Mouse (Mus musculus) heart, embryonic 12.5 days (tissue): ENCODE data around the gene Mef2d. TPM values are rescaled to one million over a fixed set of nuclear protein-coding genes. Genes with fewer than 3 reads are reported as not detected.

ENCODE experiments used
- ATAC-seq: fragments of 200-750 bp; cut with Nextera tagmentation; 2 replicates; pipeline ENCODE4 v1.8.0; 2017; ENCODE audit warnings: moderate TSS enrichment, moderate library complexity; ENCODE audit not compliant: insufficient number of reproducible peaks, low FRiP score
- H3K27ac ChIP-seq: fragments of 300-500 bp; sonication (generic); 2 replicates; pipeline ENCODE4 v1.5.1; 2016; ENCODE audit warnings: mild to moderate bottlenecking, moderate library complexity; ENCODE audit not compliant: poor library complexity, severe bottlenecking
- H3K27me3 ChIP-seq: fragments of 300-500 bp; sonication (generic); replicated peaks from 2 replicates; pipeline ENCODE4 v1.6.1; 2016; ENCODE audit warnings: mild to moderate bottlenecking, moderate library complexity
- H3K36me3 ChIP-seq: fragments of 300-500 bp; sonication (generic); 2 replicates; pipeline ENCODE4 v1.6.1; 2016; ENCODE audit warnings: mild to moderate bottlenecking, moderate library complexity
- H3K4me1 ChIP-seq: fragments of 300-500 bp; sonication (generic); replicated peaks from 2 replicates; pipeline ENCODE4 v1.6.1; 2016; ENCODE audit warnings: mild to moderate bottlenecking
- H3K4me2 ChIP-seq: fragments of 300-500 bp; sonication (generic); 2 replicates; pipeline ENCODE4 v1.6.1; 2016; ENCODE audit warnings: mild to moderate bottlenecking, moderate library complexity
- H3K4me3 ChIP-seq: fragments of 300-500 bp; sonication (generic); 2 replicates; pipeline ENCODE4 v1.5.1; 2016; ENCODE audit warnings: mild to moderate bottlenecking
- H3K9ac ChIP-seq: fragments of 300-500 bp; sonication (generic); 2 replicates; pipeline ENCODE4 v1.6.1; 2016; ENCODE audit warnings: mild to moderate bottlenecking, moderate library complexity
- H3K9me3 ChIP-seq: fragments of 300-500 bp; sonication (generic); replicated peaks from 2 replicates; pipeline ENCODE4 v1.6.1; 2016; ENCODE audit warnings: mild to moderate bottlenecking, moderate library complexity
- WGBS: fragments of 180-500 bp; shearing (Covaris S2); methylation state at CpG from one replicate; pipeline ENCODE4 v1.1.7; 2016; 5-methylcytosine and 5-hydroxymethylcytosine counted together
- polyA plus RNA-seq: library from polyadenylated mRNA; unstranded; fragments of >200 nt; fragmentation: Nextera tagmentation; extraction: Ambion mirVana; gene quantifications from 2 replicates; pipeline ENCODE4 v1.2.1, GENCODE M21; 2016

Mef2d gene
- polyA plus RNA-seq, 1 experiment from 2014 or later = 53.5 TPM

DNA sequence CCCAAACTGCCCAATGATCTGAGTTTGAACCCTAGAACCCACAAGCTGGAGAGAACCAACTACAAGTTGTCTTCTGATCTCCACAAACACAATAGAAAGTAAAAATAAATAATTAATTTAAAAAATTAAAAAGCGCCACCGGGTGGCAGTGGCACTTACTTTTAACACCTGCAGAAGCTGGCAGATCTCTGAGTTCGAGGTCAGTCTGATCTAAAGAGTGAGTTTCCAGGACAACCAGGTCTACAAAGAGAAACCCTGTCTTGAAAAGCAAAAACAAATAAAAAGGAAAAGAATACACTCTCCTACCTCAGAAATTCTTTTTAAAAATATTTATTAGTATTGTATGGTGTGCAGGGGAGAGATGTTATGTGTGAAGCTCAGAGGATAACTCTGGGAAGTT, 4.4 kb upstream of the Mef2d start:
- Histone ChIP-seq H3K27ac (peak overlapping the region; percentile 100), H3K4me2 (peak overlapping the region; percentile 78), H3K27me3 (no peaks in the 10 kb centered on the region), H3K9me3 (no peaks in the 10 kb centered on the region), H3K9ac (peak overlapping the region; percentile 54; the same call in 1 of the 2 replicates), H3K4me3 (peak overlapping the region; percentile 62), H3K4me1 (peaks cover 53% of the 10 kb centered on the region), H3K36me3 (no peaks in the 10 kb centered on the region)
- under 1% methylated on average over 3 of the region's 3 CpGs for WGBS
- no peak for ATAC-seq

DNA sequence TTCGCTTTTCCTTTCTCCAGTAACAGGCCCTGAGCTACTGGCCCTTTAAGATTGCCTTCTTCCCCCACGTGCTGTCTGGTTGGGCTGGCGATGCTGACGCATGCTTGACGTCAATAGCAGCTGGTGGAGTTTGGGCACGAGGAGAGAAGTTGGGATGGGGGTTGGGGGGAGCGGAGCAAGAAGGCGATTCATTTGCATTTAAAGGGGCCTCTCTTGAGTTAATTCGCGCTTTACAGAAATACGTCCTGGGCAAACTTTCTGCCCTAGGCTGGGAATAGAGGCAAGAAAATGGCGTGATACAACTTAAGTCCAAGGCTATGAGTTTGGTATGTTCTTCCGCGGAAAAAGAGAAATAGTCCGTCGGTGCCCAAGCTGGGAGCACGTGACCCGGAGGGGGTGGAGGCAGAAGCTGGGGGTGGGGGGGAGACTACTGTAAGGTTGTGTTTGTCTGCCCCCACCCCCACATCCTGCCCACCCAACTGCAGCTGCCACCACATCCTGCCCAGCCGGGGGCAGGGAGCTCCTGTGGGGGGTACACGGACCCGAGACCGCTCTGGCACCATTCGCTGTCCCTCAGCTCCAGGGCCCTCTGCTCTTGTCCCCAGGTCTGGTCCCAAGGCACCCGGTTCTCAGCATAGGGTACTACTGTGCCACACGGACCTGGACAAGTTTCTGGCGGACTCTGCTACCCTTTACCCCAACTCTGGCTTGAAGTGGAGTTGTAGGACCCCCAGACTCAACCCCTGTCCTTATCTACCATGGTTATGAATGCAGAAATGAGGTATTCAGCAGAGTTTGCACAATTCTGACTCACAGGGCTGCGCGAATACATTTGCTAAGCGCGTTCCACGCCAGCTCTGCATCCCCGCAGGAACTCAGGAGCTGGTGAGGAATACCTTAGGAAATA, 3.6 kb upstream of the Mef2d start:
- Histone ChIP-seq H3K27ac (peak overlapping the region; percentile 100), H3K4me2 (peak overlapping the region; percentile 78), H3K36me3 (no peaks in the 10 kb centered on the region), H3K4me3 (peak overlapping the region; percentile 62), H3K4me1 (peaks cover 46% of the 10 kb centered on the region), H3K9ac (peak overlapping the region; percentile 82), H3K27me3 (no peaks in the 10 kb centered on the region), H3K9me3 (no peaks in the 10 kb centered on the region)
- peak; percentile 80 for ATAC-seq
- WGBS = under 1% methylated on average over 32 of the region's 32 CpGs

DNA sequence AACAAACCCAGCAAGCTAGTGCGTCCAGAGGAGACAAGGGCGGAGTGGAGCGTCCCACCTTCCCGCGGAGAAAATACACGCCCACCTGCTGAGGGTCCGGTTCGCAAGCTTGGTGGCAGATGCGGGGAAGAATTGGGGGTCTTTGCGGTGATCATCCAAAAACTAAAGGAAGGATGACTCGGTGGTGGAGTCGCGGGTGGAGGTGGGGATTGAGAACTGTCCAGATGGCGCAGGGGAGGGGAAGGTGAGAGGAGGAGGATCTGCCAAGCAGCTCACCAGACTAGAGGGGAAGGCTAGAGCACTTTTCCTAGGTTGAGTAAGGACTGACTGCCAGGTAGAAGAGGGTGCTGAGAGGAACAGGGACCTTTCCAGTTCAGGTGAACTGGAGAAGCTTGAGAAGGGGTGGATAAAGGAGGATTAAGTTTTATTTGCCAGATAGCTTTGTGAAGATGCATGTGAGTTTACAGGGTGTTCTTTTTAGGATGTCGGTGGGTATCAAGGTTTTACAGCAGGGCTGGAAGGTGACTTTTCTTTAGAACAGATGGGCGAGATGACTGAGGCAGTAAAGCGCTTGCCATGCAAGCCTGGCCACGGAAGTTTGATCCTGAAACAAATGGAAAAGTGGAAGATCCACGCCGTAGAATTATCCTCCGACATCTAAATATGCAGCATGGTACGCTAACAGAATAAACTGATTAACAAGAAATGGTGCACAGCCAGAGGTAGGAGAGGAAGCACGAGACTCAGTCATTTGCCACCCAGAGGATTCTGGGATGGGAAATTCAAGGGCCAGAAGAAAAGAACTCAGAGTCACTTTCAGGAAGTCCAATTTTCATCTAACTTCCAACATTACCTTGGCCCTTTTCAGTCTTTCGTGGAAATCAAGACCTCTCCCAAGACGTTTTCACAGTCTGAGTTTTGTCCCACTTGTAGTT, 2.7 kb upstream of the Mef2d start:
- Histone ChIP-seq H3K27me3 (no peaks in the 10 kb centered on the region), H3K36me3 (no peaks in the 10 kb centered on the region), H3K4me3 (peak overlapping the region; percentile 62), H3K4me2 (peak overlapping the region; percentile 78), H3K27ac (peak overlapping the region; percentile 100), H3K9me3 (no peaks in the 10 kb centered on the region), H3K9ac (peak overlapping the region; percentile 82), H3K4me1 (peaks cover 45% of the 10 kb centered on the region)
- 16% methylated on average over 25 of the region's 25 CpGs for WGBS
- no peak for ATAC-seq

DNA sequence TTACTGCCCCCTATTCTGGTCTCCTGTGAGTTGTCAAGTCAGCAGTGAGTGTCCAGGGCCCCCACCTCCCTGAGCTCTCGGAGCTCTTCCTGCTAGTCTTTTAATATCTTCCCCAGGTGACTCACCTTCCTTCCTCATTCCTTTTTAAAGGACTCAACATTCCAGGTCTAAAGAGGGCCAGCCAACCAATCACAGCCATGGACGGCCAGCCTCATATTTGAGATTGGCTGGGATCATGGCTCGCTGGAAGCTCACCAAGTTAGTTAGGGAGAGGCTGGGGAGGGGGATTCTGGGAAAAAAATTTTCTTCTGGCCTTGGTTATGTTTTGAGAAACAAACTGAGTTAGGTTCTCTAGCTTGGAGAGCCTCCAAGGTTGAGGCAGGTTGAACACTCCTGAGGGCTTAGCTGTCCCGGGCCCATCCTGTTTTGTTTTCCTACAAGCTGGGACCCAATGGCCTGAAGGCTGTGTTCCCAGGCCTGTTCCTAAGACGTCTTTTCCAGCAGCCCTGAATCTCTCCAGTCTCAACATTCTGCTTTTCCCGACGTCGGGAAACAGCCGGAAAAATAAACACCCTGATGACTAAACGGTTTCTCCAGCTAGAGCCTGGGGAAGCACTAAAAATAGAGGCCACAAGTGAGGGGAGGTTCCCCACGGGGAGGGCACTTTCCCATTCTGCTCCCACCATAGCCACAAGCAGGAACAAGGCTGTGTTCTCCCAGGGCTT, 1.8 kb upstream of the Mef2d start:
- Histone ChIP-seq H3K27ac (peak overlapping the region; percentile 100), H3K4me3 (no peak overlapping the region), H3K36me3 (no peaks in the 10 kb centered on the region), H3K4me1 (peaks cover 53% of the 10 kb centered on the region), H3K27me3 (no peaks in the 10 kb centered on the region), H3K9me3 (no peaks in the 10 kb centered on the region), H3K9ac (peak overlapping the region; percentile 62), H3K4me2 (peak overlapping the region; percentile 78)
- 6% methylated on average over 11 of the region's 11 CpGs for WGBS
- ATAC-seq = no peak

DNA sequence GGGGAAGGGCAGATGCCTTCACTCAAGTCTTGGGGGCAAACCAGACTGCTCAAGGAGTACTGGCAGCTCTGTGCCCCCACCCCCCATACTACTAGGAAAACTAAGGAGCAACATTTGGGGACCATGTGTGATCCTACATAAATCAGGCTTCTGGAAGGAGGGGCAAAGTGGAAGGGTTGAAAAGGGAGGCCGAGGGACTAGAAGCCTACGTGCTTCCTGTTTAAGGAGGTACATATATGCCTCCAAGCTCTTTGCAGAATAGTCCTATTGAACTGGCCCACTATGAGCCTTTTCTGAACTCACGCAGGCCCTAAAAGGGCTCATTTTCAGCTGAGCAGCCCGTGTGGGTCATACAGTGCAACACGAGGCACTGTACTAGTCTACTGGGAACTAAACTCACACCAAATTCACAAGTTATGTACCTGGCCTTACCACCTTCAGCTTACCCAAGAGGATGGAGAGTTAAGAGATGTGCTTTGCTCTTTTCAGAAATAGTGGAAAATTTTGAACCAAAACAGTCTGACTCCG, 1.2 kb upstream of the Mef2d start:
- Histone ChIP-seq H3K9ac (peak overlapping the region; percentile 98), H3K4me1 (peaks cover 59% of the 10 kb centered on the region), H3K9me3 (no peaks in the 10 kb centered on the region), H3K4me2 (peak overlapping the region; percentile 78), H3K27me3 (no peaks in the 10 kb centered on the region), H3K4me3 (peak overlapping the region; percentile 83; the same call in 1 of the 2 replicates), H3K27ac (peak overlapping the region; percentile 100), H3K36me3 (no peaks in the 10 kb centered on the region)
- WGBS = 35% methylated on average over 6 of the region's 6 CpGs
- ATAC-seq = no peak

DNA sequence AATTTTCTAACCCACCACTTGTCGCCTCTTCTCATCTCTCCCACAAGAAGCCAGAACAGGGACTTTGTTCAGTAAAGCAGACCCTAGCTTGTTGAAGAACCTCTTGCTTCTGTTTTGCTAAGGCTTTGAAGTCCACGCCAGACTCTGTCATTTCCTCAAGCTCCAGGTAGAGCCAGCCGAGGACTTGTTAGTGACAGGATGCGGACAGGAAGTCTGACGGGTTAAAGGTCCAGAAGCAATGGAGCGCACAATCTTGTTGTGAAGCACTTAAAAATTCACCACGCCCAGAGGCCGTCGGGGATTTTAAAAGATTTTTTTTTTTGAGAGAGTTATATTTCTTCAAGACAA, 759 bp upstream of the Mef2d start:
- Histone ChIP-seq H3K9ac (peak overlapping the region; percentile 98), H3K36me3 (no peaks in the 10 kb centered on the region), H3K27ac (peak overlapping the region; percentile 100), H3K9me3 (no peaks in the 10 kb centered on the region), H3K4me2 (peak overlapping the region; percentile 78), H3K4me1 (peaks cover 64% of the 10 kb centered on the region), H3K27me3 (no peaks in the 10 kb centered on the region), H3K4me3 (peak overlapping the region; percentile 83)
- WGBS = 6% methylated on average over 9 of the region's 9 CpGs
- no peak for ATAC-seq

DNA sequence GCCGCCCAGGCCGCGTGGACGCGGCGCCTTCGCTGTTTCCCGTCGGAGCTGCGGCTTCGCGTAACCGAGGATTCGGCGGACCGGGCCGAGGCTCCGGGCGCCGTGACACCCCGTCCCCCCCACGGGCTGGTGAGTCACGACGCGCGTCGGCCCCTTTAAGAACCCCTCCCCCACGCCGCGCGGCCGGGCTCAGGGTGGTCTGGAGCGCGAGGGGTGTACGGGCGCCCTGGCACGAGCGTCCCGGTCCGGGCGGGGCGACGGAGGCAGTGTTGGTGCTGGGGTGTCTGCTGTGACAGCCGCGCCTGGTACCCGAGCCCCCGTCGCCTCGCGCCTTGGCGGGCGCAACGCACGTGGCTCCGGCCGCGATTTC, 359 bp downstream of the Mef2d start:
- ATAC-seq = peak; percentile 44
- Histone ChIP-seq H3K4me3 (peak overlapping the region; percentile 83), H3K27me3 (no peaks in the 10 kb centered on the region)

DNA sequence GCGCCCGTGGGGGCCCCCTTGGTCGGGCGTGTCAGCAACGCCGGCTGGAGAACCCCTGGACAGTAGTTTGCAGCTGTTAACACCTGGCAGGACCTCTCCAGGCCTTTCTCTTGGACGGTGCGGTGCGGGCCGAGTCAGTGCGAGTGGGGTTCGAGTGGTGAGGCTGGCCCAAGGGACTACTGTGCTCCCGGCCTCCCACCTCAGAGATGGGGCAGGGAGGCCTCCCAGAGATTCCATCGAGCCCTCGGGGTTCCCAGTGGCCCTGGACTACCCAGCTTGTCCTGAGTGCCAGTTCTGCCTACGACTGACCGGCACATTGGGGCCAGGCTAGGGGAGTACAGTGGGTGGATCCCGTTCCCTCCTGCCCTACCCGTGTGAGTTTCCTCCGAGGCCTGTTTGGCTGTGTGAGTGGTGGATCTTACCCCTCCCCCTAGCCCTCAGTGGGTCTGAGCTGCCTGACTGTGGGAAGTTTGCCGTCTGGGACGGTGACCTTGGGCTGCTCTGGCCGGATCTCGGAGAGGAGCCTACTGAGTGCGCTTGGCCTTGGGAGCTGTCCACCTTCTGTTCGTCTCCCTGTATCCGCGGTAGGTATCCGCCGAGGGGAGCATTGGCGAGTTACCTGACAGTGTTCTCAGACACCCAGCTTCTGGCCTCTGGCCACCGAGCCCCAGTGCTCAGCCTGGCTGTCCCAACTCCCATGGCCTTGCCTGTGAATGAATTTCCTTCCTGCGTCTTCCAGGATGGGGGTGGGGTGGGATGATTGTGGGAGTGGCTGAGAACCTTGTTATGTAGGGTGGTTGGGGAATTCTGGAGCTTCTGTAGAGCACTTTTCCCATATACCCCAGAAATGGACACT, 972 bp downstream of the Mef2d start:
- no peaks in the 10 kb centered on the region for H3K9me3 ChIP-seq
- H3K27me3 ChIP-seq = no peaks in the 10 kb centered on the region
- H3K4me1 ChIP-seq = peaks cover 71% of the 10 kb centered on the region
- H3K4me3 ChIP-seq = peak overlapping the region; percentile 83
- H3K4me2 ChIP-seq = peak overlapping the region; percentile 78
- under 1% methylated on average over 33 of the region's 33 CpGs for WGBS
- ATAC-seq = peak; percentile 12; the same call in 1 of the 2 replicates
- H3K27ac ChIP-seq = peak overlapping the region; percentile 100
- no peaks in the 10 kb centered on the region for H3K36me3 ChIP-seq
- peak overlapping the region; percentile 98 for H3K9ac ChIP-seq

More for the DNA sequence above, 359 bp downstream of the Mef2d start:
- Histone ChIP-seq H3K27ac (peak overlapping the region; percentile 100), H3K4me1 (peaks cover 68% of the 10 kb centered on the region), H3K4me2 (peak overlapping the region; percentile 78), H3K9ac (peak overlapping the region; percentile 98), H3K36me3 (no peaks in the 10 kb centered on the region), H3K9me3 (no peaks in the 10 kb centered on the region)
- 0% methylated on average over 56 of the region's 57 CpGs for WGBS

DNA sequence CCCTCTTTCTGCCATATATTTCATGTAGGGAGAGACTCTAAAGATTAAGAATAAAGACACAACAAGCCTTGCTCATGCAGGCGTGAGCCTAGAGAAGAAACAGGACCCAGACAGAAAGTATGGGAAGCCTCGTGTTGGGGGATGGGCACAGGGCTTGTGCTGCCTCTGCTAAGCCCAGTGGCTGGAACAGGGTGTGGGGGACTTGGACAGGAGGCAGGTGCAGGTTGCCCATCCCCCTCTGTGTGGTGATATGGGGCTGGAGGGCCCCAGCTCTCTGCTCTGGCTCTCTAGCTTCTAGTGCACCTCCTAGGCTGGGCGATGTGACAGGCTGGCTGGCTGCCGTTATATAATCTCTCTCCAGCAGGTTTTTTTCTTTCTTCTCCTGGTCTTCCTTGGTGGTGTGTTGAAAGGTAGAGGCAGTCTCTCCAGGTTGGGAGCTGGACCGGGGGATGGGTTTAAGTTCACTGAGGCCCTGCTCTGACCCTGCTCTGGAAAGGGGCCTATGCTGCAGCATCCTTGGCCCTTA, 1.9 kb downstream of the Mef2d start:
- no peak for ATAC-seq

More for the DNA sequence above, 1.9 kb downstream of the Mef2d start:
- Histone ChIP-seq H3K9me3 (no peaks in the 10 kb centered on the region), H3K4me3 (peak overlapping the region; percentile 83), H3K9ac (peak overlapping the region; percentile 98), H3K27ac (peak overlapping the region; percentile 100), H3K4me2 (peak overlapping the region; percentile 78), H3K27me3 (no peaks in the 10 kb centered on the region), H3K36me3 (no peaks in the 10 kb centered on the region), H3K4me1 (peaks cover 78% of the 10 kb centered on the region)
- WGBS = 9% methylated on average over 5 of the region's 5 CpGs
